Mouse (Mus musculus): Measurements from ENCODE around the gene Itgb5. TPM values are rescaled to one million over a fixed set of nuclear protein-coding genes. Genes with fewer than 3 reads are reported as not detected.
A peak's percentile ranks its signal among the peaks of the same experiment; 100 is the strongest.

The Itgb5 gene
- polyA plus RNA-seq, 1 experiment from 2014 or later = 13.8 TPM

GRCm38 (mm10) chr16:33936885-33937284, 107.4 kb downstream of the Itgb5 start:
- no peaks in the 10 kb centered on the region for H3K9me3 ChIP-seq (ENCODE audit: control insufficient read depth, low read length)
- no peaks in the 10 kb centered on the region for H3K27me3 ChIP-seq (ENCODE audit: control insufficient read depth, insufficient read depth, low read length)
- no peak overlapping the region for H3K4me3 ChIP-seq (ENCODE audit: low read depth, low read length)
- no peak overlapping the region for H3K27ac ChIP-seq (ENCODE audit: low read depth, low read length)
- H3K4me1 ChIP-seq (ENCODE audit: control insufficient read depth, insufficient read depth, low read length) = peaks cover 10% of the 10 kb centered on the region; the same call in 1 of the 2 replicates
- no peaks in the 10 kb centered on the region for H3K36me3 ChIP-seq (ENCODE audit: control insufficient read depth, insufficient read depth, low read length)
- no peak for ATAC-seq (ENCODE audit: low read depth)
- 86% methylated on average over 4 of the region's 4 CpGs for WGBS
- no peak overlapping the region for H3K4me2 ChIP-seq (ENCODE audit: low read depth, low read length)
- H3K9ac ChIP-seq (replicated peaks; ENCODE audit: low read depth, low read length) = no peak overlapping the region

- Histone ChIP-seq H3K27ac (ENCODE audit: low read depth, low read length) (no peak overlapping the region), H3K4me2 (ENCODE audit: low read depth, low read length) (no peak overlapping the region), H3K4me1 (ENCODE audit: control insufficient read depth, insufficient read depth, low read length) (peaks cover 14% of the 10 kb centered on the region; the same call in 1 of the 2 replicates), H3K4me3 (ENCODE audit: low read depth, low read length) (no peak overlapping the region), H3K9ac (replicated peaks; ENCODE audit: low read depth, low read length) (no peak overlapping the region), H3K36me3 (ENCODE audit: control insufficient read depth, insufficient read depth, low read length) (no peaks in the 10 kb centered on the region), H3K27me3 (ENCODE audit: control insufficient read depth, insufficient read depth, low read length) (no peaks in the 10 kb centered on the region), H3K9me3 (ENCODE audit: control insufficient read depth, low read length) (no peaks in the 10 kb centered on the region)
- no peak for ATAC-seq (ENCODE audit: low read depth)
- 82% methylated on average over 8 of the region's 8 CpGs for whole genome bisulfite sequencing
These were observed 108.1 kb downstream of the Itgb5 start for GRCm38 (mm10) chr16:33937567-33937966.

DNA sequence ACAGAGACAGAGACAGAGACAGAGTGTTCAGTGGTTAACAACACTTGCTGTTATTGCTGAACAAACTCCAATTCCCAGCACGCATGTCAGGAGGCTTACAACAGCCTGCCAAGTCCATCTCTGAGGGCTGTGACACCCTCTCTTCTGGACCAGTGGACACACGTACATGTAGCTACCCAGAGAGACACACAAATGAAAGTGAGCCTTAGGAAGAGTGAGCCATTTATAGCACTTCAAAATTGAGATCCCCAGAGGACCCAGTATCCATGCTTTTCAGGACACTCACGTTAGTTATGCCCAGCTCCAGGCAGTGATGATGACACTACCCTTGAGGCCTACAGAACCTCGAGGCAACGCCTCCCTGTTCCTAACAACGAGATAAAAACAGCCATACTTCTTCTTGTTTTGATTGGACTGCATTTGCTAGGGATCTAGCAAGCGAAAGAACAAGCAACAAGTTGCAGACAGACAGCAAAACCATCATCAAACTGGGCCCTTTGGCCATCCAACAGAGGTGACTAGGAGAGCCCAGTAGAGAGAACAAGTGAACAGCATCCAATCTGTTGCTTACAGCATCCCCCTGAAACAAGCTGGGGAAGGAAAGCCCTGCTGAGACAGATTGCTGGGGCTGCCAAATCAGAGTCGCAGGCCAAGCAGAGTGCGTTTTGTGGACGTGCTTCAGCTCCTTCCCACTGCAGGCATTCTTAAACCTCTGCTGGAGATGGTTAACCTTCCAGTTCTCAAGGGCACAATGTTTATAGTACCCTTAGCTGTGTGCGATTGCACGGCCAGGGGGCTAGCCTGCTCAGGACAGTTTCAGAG, 109.1 kb downstream of the Itgb5 start:
- Histone ChIP-seq H3K4me2 (ENCODE audit: low read depth, low read length) (no peak overlapping the region), H3K36me3 (ENCODE audit: control insufficient read depth, insufficient read depth, low read length) (no peaks in the 10 kb centered on the region), H3K9ac (replicated peaks; ENCODE audit: low read depth, low read length) (no peak overlapping the region), H3K9me3 (ENCODE audit: control insufficient read depth, low read length) (no peaks in the 10 kb centered on the region), H3K27me3 (ENCODE audit: control insufficient read depth, insufficient read depth, low read length) (no peaks in the 10 kb centered on the region), H3K27ac (ENCODE audit: low read depth, low read length) (no peak overlapping the region), H3K4me1 (ENCODE audit: control insufficient read depth, insufficient read depth, low read length) (peaks cover 15% of the 10 kb centered on the region; the same call in 1 of the 2 replicates), H3K4me3 (ENCODE audit: low read depth, low read length) (no peak overlapping the region)
- ATAC-seq (ENCODE audit: low read depth) = no peak
- 75% methylated on average over 12 of the region's 12 CpGs for WGBS

DNA sequence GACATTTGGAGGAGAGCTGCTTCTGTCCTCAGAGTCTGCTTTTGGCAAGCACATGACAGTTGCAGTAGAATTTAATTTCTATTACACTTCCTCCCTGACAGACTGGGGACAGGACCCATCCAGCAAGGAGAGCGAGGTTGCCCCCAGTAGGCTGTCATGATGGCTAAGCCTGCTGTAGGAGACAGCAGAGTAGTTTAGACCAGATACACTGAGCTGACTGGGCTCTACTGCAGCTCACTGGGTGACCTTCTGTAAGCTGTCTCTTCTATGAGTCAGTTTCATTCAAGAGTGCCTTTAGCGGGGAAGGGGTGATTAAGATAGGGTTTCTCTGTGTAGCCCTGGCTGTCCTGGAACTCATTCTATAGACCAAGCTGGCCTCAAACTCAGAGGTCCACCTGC, 109.7 kb downstream of the Itgb5 start:
- Histone ChIP-seq H3K36me3 (ENCODE audit: control insufficient read depth, insufficient read depth, low read length) (no peaks in the 10 kb centered on the region), H3K9ac (replicated peaks; ENCODE audit: low read depth, low read length) (no peak overlapping the region), H3K4me2 (ENCODE audit: low read depth, low read length) (no peak overlapping the region), H3K27me3 (ENCODE audit: control insufficient read depth, insufficient read depth, low read length) (no peaks in the 10 kb centered on the region), H3K4me1 (ENCODE audit: control insufficient read depth, insufficient read depth, low read length) (peaks cover 15% of the 10 kb centered on the region; the same call in 1 of the 2 replicates), H3K9me3 (ENCODE audit: control insufficient read depth, low read length) (no peaks in the 10 kb centered on the region), H3K4me3 (ENCODE audit: low read depth, low read length) (no peak overlapping the region), H3K27ac (ENCODE audit: low read depth, low read length) (no peak overlapping the region)
- 80% methylated on average over 2 of the region's 2 CpGs for WGBS
- no peak for ATAC-seq (ENCODE audit: low read depth)

- H3K27me3 ChIP-seq (ENCODE audit: control insufficient read depth, insufficient read depth, low read length) = no peaks in the 10 kb centered on the region
- H3K36me3 ChIP-seq (ENCODE audit: control insufficient read depth, insufficient read depth, low read length) = no peaks in the 10 kb centered on the region
- no peak overlapping the region for H3K27ac ChIP-seq (ENCODE audit: low read depth, low read length)
- peaks cover 15% of the 10 kb centered on the region; the same call in 1 of the 2 replicates for H3K4me1 ChIP-seq (ENCODE audit: control insufficient read depth, insufficient read depth, low read length)
- 69% methylated on average over 9 of the region's 9 CpGs for WGBS
- ATAC-seq (ENCODE audit: low read depth) = no peak
- no peak overlapping the region for H3K4me3 ChIP-seq (ENCODE audit: low read depth, low read length)
- H3K9me3 ChIP-seq (ENCODE audit: control insufficient read depth, low read length) = no peaks in the 10 kb centered on the region
- H3K4me2 ChIP-seq (ENCODE audit: low read depth, low read length) = no peak overlapping the region
- no peak overlapping the region for H3K9ac ChIP-seq (replicated peaks; ENCODE audit: low read depth, low read length)
These were observed 110.2 kb downstream of the Itgb5 start for GRCm38 (mm10) chr16:33939636-33940035.

DNA sequence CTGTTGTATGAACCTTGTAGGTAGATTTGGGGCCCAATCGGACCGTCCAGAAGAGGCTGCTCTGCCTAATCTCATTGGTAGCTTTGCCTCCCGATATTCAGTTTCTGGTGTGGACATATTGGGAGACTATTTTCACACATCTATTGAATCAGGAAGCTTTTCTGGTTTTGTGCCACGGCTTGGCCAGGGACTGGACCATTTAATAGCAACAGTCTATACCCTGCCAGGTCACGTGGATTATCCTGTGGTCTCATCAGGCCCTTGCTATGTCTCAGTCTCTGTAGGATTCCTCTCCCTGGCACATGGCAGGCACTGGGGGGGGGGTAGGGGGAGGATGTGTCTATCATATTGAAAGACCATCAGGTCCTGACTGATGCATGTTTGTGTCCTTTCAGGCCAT, 110.6 kb downstream of the Itgb5 start:
- Histone ChIP-seq H3K27me3 (ENCODE audit: control insufficient read depth, insufficient read depth, low read length) (no peaks in the 10 kb centered on the region), H3K27ac (ENCODE audit: low read depth, low read length) (no peak overlapping the region), H3K4me3 (ENCODE audit: low read depth, low read length) (no peak overlapping the region), H3K9me3 (ENCODE audit: control insufficient read depth, low read length) (no peaks in the 10 kb centered on the region), H3K4me1 (ENCODE audit: control insufficient read depth, insufficient read depth, low read length) (peaks cover 15% of the 10 kb centered on the region; the same call in 1 of the 2 replicates), H3K4me2 (ENCODE audit: low read depth, low read length) (no peak overlapping the region), H3K9ac (replicated peaks; ENCODE audit: low read depth, low read length) (no peak overlapping the region), H3K36me3 (ENCODE audit: control insufficient read depth, insufficient read depth, low read length) (no peaks in the 10 kb centered on the region)
- no peak for ATAC-seq (ENCODE audit: low read depth)
- 91% methylated on average over 5 of the region's 5 CpGs for WGBS

DNA sequence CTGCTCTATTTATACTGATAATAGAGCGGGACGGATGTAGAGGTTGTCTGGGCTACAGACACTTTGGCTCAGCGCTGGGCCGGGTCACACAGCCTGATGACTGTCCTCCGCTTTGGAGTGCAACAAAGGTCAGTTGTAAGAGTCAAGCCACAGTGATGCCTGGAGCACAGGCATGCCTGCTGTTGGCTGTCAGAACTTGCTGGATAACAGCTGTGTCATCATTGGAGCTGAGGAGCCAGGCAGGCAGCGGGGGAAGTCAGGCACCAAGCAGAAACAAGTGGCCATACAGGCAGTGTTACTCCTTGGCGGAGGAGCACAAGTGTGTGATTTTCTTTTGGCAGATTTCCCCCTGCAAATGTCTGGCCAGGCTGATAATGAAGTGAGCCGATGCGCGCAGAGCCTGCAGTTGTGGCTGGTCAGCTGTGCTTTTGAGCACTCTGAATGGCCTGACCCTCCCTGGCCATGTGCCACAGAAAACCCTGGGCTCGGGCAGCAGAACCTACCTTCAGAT, 111.9 kb downstream of the Itgb5 start:
- no peak overlapping the region for H3K4me3 ChIP-seq (ENCODE audit: low read depth, low read length)
- no peaks in the 10 kb centered on the region for H3K27me3 ChIP-seq (ENCODE audit: control insufficient read depth, insufficient read depth, low read length)
- H3K9ac ChIP-seq (replicated peaks; ENCODE audit: low read depth, low read length) = no peak overlapping the region
- H3K4me1 ChIP-seq (ENCODE audit: control insufficient read depth, insufficient read depth, low read length) = peaks cover 15% of the 10 kb centered on the region; the same call in 1 of the 2 replicates
- WGBS = 50% methylated on average over 11 of the region's 11 CpGs
- no peaks in the 10 kb centered on the region for H3K36me3 ChIP-seq (ENCODE audit: control insufficient read depth, insufficient read depth, low read length)
- no peak overlapping the region for H3K4me2 ChIP-seq (ENCODE audit: low read depth, low read length)
- H3K9me3 ChIP-seq (ENCODE audit: control insufficient read depth, low read length) = no peaks in the 10 kb centered on the region
- no peak overlapping the region for H3K27ac ChIP-seq (ENCODE audit: low read depth, low read length)
- ATAC-seq (ENCODE audit: low read depth) = peak; percentile 58

DNA sequence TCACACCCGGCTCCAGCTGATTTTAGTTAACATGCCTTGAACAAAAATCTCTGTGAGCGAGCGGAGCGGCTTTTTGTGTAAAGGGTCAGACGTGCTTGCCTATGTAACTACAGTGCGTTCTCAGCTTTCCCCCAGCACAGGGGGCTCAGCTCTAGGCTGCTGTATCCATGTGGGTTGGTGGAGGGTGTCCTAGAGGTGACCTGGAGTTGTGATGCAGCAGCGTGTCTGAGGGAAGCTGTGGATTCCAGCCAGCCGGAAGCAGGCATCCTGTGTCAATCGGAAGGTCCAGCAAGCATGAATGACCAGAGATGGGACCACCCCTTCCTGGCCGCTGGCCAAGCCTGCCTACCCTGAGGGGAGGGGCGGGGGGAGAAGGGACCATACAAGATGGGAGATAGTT, 112.9 kb downstream of the Itgb5 start:
- H3K4me2 ChIP-seq (ENCODE audit: low read depth, low read length) = no peak overlapping the region
- H3K9ac ChIP-seq (replicated peaks; ENCODE audit: low read depth, low read length) = no peak overlapping the region
- peaks cover 15% of the 10 kb centered on the region; the same call in 1 of the 2 replicates for H3K4me1 ChIP-seq (ENCODE audit: control insufficient read depth, insufficient read depth, low read length)
- no peaks in the 10 kb centered on the region for H3K27me3 ChIP-seq (ENCODE audit: control insufficient read depth, insufficient read depth, low read length)
- no peak overlapping the region for H3K4me3 ChIP-seq (ENCODE audit: low read depth, low read length)
- WGBS = 60% methylated on average over 11 of the region's 11 CpGs
- H3K27ac ChIP-seq (ENCODE audit: low read depth, low read length) = no peak overlapping the region
- ATAC-seq (ENCODE audit: low read depth) = no peak; the same call in 1 of the 2 replicates
- no peaks in the 10 kb centered on the region for H3K9me3 ChIP-seq (ENCODE audit: control insufficient read depth, low read length)
- H3K36me3 ChIP-seq (ENCODE audit: control insufficient read depth, insufficient read depth, low read length) = no peaks in the 10 kb centered on the region

- H3K27ac ChIP-seq (ENCODE audit: low read depth, low read length) = no peak overlapping the region
- H3K9me3 ChIP-seq (ENCODE audit: control insufficient read depth, low read length) = no peaks in the 10 kb centered on the region
- H3K27me3 ChIP-seq (ENCODE audit: control insufficient read depth, insufficient read depth, low read length) = no peaks in the 10 kb centered on the region
- H3K4me2 ChIP-seq (ENCODE audit: low read depth, low read length) = no peak overlapping the region
- no peak for ATAC-seq (ENCODE audit: low read depth)
- peaks cover 15% of the 10 kb centered on the region; the same call in 1 of the 2 replicates for H3K4me1 ChIP-seq (ENCODE audit: control insufficient read depth, insufficient read depth, low read length)
- WGBS = 97% methylated on average over 6 of the region's 6 CpGs
- H3K36me3 ChIP-seq (ENCODE audit: control insufficient read depth, insufficient read depth, low read length) = no peaks in the 10 kb centered on the region
- H3K9ac ChIP-seq (replicated peaks; ENCODE audit: low read depth, low read length) = no peak overlapping the region
- H3K4me3 ChIP-seq (ENCODE audit: low read depth, low read length) = no peak overlapping the region
These were observed 113.9 kb downstream of the Itgb5 start for GRCm38 (mm10) chr16:33943388-33943787.
